Mouse (Mus musculus) liver, embryonic 14.5 days (tissue): ENCODE measurements around the gene Pbx4.
A peak's percentile ranks its signal among the peaks of the same experiment; 100 is the strongest.

Experiments used
- CTCF ChIP-seq: IDR thresholded peaks from 2 replicates; pipeline ENCODE4 v1.5.1; 2016; ENCODE audit warnings: antibody characterized with exemption, low read depth, control low read depth
- EP300 ChIP-seq: IDR thresholded peaks from 2 replicates; pipeline ENCODE4 v1.6.1; 2016; ENCODE audit warnings: antibody characterized with exemption, low read depth

- no peak for TF ChIP-seq CTCF
- peak; percentile 20; the same call in 1 of the 2 replicates for TF ChIP-seq EP300
These were observed 43.2 kb upstream of the Pbx4 start for GRCm38 (mm10) chr8:69789105-69789504.
